Mouse (Mus musculus): ENCODE data around the gene Alox12e. TPM values are rescaled to one million over a fixed set of nuclear protein-coding genes. Genes with fewer than 3 reads are reported as not detected.
"Not testable (repeated sequence)": the region's sequence is repeated elsewhere in the genome, so short reads cannot be mapped to it uniquely, and the experiment has no call there.

Alox12e gene
- 0.96 and 2.5 TPM in 2 replicates for total RNA-seq (2015; ENCODE audit: low replicate concordance)
- total RNA-seq (2017; ENCODE audit: low replicate concordance) = 0.42 TPM in 1 of 2 replicates, not detected in the other

GRCm38 (mm10) chr11:70322528-70322927 is at the start of gene Alox12e:
Gene Alox12e (minus strand): TSS chr11:70322628.
- no peak for ATAC-seq (replicated peaks; ENCODE audit: low FRiP score, poor library complexity, severe bottlenecking)

GRCm38 (mm10) chr11:70368626-70369025 is 46.2 kb upstream of the Alox12e start:
- ATAC-seq (replicated peaks; ENCODE audit: low FRiP score, poor library complexity, severe bottlenecking) = not testable (repeated sequence)

GRCm38 (mm10) chr11:70367701-70368100 is 45.3 kb upstream of the Alox12e start:
- ATAC-seq (replicated peaks; ENCODE audit: low FRiP score, poor library complexity, severe bottlenecking) = not testable (repeated sequence)

GRCm38 (mm10) chr11:70351868-70352267 is 29.4 kb upstream of the Alox12e start, which contains the start of gene Alox15:
Gene Alox15 (minus strand): TSS chr11:70352031.
- ATAC-seq (replicated peaks; ENCODE audit: low FRiP score, poor library complexity, severe bottlenecking) = no peak

GRCm38 (mm10) chr11:70348630-70349029 is 26.2 kb upstream of the Alox12e start:
- no peak for ATAC-seq (replicated peaks; ENCODE audit: low FRiP score, poor library complexity, severe bottlenecking)

- no peak for ATAC-seq (replicated peaks; ENCODE audit: low FRiP score, poor library complexity, severe bottlenecking)
Observed at GRCm38 (mm10) chr11:70347861-70348260, 25.4 kb upstream of the Alox12e start.

- no peak for ATAC-seq (replicated peaks; ENCODE audit: low FRiP score, poor library complexity, severe bottlenecking)
Observed at GRCm38 (mm10) chr11:70345546-70345945, 23.1 kb upstream of the Alox12e start.

- ATAC-seq (replicated peaks; ENCODE audit: low FRiP score, poor library complexity, severe bottlenecking) = no peak
Observed at GRCm38 (mm10) chr11:70345061-70345460, 22.6 kb upstream of the Alox12e start.

GRCm38 (mm10) chr11:70339481-70339880 is 17.1 kb upstream of the Alox12e start:
- ATAC-seq (replicated peaks; ENCODE audit: low FRiP score, poor library complexity, severe bottlenecking) = no peak

GRCm38 (mm10) chr11:70334477-70334876 is 12.0 kb upstream of the Alox12e start:
- 0 out of 2 replicates have a peak, but pooled peaks have one; percentile 63 for ATAC-seq (replicated peaks; ENCODE audit: low FRiP score, poor library complexity, severe bottlenecking)

GRCm38 (mm10) chr11:70324726-70325125 is 2.3 kb upstream of the Alox12e start:
- ATAC-seq (replicated peaks; ENCODE audit: low FRiP score, poor library complexity, severe bottlenecking) = no peak

GRCm38 (mm10) chr11:70321664-70322063 is 764 bp downstream of the Alox12e start:
- ATAC-seq (replicated peaks; ENCODE audit: low FRiP score, poor library complexity, severe bottlenecking) = peak; percentile 52

- no peak for ATAC-seq (replicated peaks; ENCODE audit: low FRiP score, poor library complexity, severe bottlenecking)
Observed at GRCm38 (mm10) chr11:70319614-70320013, 2.8 kb downstream of the Alox12e start.

GRCm38 (mm10) chr11:70313833-70314232 is 8.6 kb downstream of the Alox12e start:
- ATAC-seq (replicated peaks; ENCODE audit: low FRiP score, poor library complexity, severe bottlenecking) = no peak

- ATAC-seq (replicated peaks; ENCODE audit: low FRiP score, poor library complexity, severe bottlenecking) = peak; percentile 76
Observed at GRCm38 (mm10) chr11:70309341-70309740, 13.1 kb downstream of the Alox12e start.

- no peak for ATAC-seq (replicated peaks; ENCODE audit: low FRiP score, poor library complexity, severe bottlenecking)
Observed at GRCm38 (mm10) chr11:70308296-70308695, 14.1 kb downstream of the Alox12e start.

GRCm38 (mm10) chr11:70306159-70306558 is 16.3 kb downstream of the Alox12e start:
- no peak for ATAC-seq (replicated peaks; ENCODE audit: low FRiP score, poor library complexity, severe bottlenecking)

- no peak for ATAC-seq (replicated peaks; ENCODE audit: low FRiP score, poor library complexity, severe bottlenecking)
Observed at GRCm38 (mm10) chr11:70302293-70302692, 20.1 kb downstream of the Alox12e start.

GRCm38 (mm10) chr11:70297836-70298454 is 24.5 kb downstream of the Alox12e start:
- no peak for ATAC-seq (replicated peaks; ENCODE audit: low FRiP score, poor library complexity, severe bottlenecking)

GRCm38 (mm10) chr11:70297405-70297804 is 25.0 kb downstream of the Alox12e start:
- ATAC-seq (replicated peaks; ENCODE audit: low FRiP score, poor library complexity, severe bottlenecking) = no peak

- no peak for ATAC-seq (replicated peaks; ENCODE audit: low FRiP score, poor library complexity, severe bottlenecking)
Observed at GRCm38 (mm10) chr11:70293881-70294280, 28.5 kb downstream of the Alox12e start.

- no peak for ATAC-seq (replicated peaks; ENCODE audit: low FRiP score, poor library complexity, severe bottlenecking)
Observed at GRCm38 (mm10) chr11:70291235-70291634, 31.2 kb downstream of the Alox12e start.
